Mouse (Mus musculus) heart, postnatal 0 days (tissue): ENCODE results near the gene Slc35f1.

Experiments
- CTCF ChIP-seq: IDR thresholded peaks from 2 replicates; pipeline ENCODE4 v1.5.1; 2016; ENCODE audit warnings: antibody characterized with exemption, control low read depth, low read depth
- EP300 ChIP-seq: IDR thresholded peaks from 2 replicates; pipeline ENCODE4 v1.6.1; 2016; ENCODE audit warnings: antibody characterized with exemption, low read depth

GRCm38 (mm10) chr10:52671234-52671633 is 19.1 kb upstream of the Slc35f1 start:
- no peak for TF ChIP-seq CTCF
- no peak for TF ChIP-seq EP300
